Mouse (Mus musculus) heart, postnatal 36 days (tissue): Measurements from ENCODE around the gene Usp34. TPM values are rescaled to one million over a fixed set of nuclear protein-coding genes. Genes with fewer than 3 reads are reported as not detected.
"Not testable (repeated sequence)": the region's sequence is repeated elsewhere in the genome, so short reads cannot be mapped to it uniquely, and the experiment has no call there.

ENCODE experiments used
- DNase-seq, 2 experiments: peaks; one replicate each; pipeline ENCODE4 v3.0.0; 2021 to 2022
- intact Hi-C: fragments of 180-260 bp; cut with DNase I; formaldehyde crosslinking; loops from one replicate; pipeline ENCODE4 v1.15.1; 2025
- total RNA-seq, 2 experiments: library from RNA; stranded (reverse); gene quantifications; 2 replicates each; pipeline ENCODE4 v1.2.3; 2021

Usp34 gene
- total RNA-seq = 10 to 100 TPM; 37.1 to 40.4 TPM

GRCm38 (mm10) chr11:23306764-23307565 is at the start of gene Usp34:
Gene Usp34, plus strand, starts transcription at chr11:23306895.
- intact Hi-C loops = loop anchor here (1.0 to 10.0 kb wide), 3 partner anchors 50 to 452 kb away; partner anchors contain the start of gene Ahsa2
- peak in 1 of 2 experiments; percentile 66 for DNase-seq

DNA sequence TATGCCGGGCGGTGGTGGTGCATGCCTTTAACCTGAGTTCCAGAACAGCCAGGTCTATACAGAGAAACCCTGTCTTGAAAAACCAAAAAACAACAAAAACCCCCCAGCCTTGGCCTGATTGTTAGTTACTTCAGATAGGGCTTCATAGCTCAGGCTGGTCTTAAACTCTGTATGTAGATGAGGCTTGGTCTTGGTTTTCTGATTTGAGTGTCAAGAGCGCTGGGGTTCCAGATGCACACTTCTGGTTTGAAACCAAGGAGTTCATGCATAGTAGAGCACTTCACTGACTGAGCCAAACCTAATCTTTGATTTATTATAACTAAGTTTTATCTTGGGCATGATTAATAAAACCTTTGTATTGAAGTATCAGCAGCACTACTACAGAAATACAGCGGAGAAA is 47.6 kb upstream of the Usp34 start:
- intact Hi-C loops = loop anchor here (5.0 kb wide), 3 partner anchors 47 to 972 kb away; partner anchors contain the start of gene Tmem17
- DNase-seq = no peak

DNA sequence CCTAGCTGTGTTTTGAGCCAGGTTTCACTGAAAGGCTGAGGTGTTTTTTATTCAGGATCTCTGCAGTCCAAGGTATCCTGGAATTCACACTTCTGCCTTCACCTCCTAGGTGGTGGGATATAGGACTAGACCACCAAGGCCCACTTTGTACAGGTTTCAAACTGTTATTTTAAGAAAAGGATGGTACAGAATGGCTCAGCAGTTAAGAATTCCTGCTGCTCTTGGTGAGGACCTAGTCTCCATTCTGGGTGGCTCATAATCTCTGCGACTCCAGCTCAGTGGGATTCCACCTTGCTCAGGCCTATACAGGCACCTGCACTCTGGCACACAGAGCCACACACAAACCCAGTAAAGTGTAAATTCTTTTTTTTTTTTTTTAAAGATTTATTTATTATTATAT is 47.2 kb upstream of the Usp34 start:
- intact Hi-C loops = loop anchor here (5.0 kb wide), 3 partner anchors 47 to 972 kb away; partner anchors contain the start of gene Tmem17
- no peak for DNase-seq

GRCm38 (mm10) chr11:23260186-23260585 is 46.5 kb upstream of the Usp34 start:
- DNase-seq = no peak
- intact Hi-C loops = no loop called here

- intact Hi-C loops = no loop called here
- DNase-seq = no peak
These were observed 45.2 kb upstream of the Usp34 start for GRCm38 (mm10) chr11:23261490-23261889.

DNA sequence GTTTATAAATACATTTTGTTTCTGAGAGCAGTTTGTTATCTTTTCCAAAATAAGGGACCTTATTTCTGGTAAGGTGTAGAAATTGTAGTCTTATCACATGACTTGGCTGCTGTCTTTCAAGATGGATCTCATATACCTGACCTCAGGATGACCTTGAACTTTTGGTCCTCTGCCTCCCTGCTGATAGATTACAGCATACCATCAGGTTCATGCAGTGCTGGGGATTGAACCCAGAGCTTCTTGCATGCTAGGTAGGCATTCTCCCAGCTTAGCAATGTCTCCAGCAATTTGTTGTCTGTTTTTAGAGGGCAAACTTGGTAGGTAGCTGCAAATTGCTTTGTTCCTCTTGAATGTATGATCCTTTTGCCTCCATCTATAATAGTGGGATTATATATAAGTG is 41.7 kb upstream of the Usp34 start:
- no peak for DNase-seq
- intact Hi-C loops = no loop called here

DNA sequence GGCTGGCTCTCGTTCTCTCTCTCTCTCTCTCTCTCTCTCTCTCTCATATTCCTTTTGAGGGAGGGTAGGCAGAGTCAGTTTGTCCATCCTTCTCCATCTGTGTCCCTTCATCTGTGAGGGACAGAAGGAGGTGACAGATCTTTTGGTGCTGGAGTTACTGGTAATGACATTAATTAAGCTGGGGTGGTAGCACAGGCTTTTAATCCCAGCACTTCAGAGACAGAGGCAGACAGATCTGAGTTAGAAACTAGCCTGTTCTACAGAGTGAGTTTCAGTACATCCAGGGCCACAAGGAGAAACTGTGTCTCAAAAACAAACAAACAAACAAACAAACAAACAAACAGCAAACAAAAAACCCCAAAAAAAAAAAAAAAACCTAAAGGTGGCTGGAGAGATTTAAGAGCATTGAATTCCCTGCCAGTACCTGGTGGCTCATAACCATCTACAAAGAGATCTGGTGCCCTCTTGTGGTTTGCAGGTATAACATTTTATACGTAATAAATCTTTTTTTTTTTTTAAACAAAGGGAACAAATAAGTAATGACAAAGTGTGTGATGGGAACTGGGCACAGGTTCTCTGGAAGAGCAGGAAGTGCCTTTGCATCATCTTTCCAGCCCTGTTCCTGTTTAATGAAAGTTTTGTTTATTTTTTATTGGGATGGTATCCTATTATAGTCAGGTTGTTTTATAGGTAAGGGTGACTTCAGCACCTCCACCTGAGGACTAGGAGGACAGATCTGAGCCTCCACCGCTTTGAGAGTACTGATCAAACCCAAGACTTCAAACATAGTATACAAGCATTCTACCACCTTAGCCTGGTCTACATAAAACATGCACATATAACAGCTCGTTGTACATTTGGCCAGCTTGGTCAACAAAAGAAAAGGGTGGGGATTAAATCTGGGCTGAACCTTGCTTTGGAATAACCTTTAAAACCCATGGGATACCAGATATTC is 34.6 kb upstream of the Usp34 start:
- peak; percentile 17 to 28 for DNase-seq
- intact Hi-C loops = loop anchor here (1.0 to 5.0 kb wide), 4 partner anchors 123 to 640 kb away; partner anchors contain the start of gene Fam161a

DNA sequence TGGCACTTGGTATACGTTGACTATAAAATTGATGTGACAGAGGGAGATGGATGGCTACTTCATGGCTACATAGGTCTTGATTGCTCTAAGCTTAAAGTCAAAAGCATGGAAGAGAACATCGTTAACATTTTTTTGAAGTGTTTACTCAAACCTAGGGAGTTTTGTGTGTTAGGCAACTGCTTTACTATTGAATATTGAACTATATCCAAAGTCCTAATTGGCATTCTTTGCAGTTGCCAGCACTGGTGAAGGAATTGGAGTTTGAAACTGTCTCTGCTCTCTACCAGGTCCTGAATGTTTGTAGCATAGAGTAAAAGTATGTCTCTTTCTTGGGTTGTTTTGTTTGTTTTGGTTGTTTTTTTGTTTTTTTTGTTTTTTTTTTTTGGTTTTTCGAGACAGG is 30.9 kb upstream of the Usp34 start:
- no peak for DNase-seq
- intact Hi-C loops = no loop called here

- DNase-seq = no peak
- intact Hi-C loops = no loop called here
These were observed 22.2 kb upstream of the Usp34 start for GRCm38 (mm10) chr11:23284469-23284868.

GRCm38 (mm10) chr11:23288866-23289265 is 17.8 kb upstream of the Usp34 start:
- intact Hi-C loops, DNase-seq: not testable (repeated sequence)

- no peak for DNase-seq
- intact Hi-C loops = no loop called here
These were observed 9.3 kb upstream of the Usp34 start for GRCm38 (mm10) chr11:23297379-23297778.

DNA sequence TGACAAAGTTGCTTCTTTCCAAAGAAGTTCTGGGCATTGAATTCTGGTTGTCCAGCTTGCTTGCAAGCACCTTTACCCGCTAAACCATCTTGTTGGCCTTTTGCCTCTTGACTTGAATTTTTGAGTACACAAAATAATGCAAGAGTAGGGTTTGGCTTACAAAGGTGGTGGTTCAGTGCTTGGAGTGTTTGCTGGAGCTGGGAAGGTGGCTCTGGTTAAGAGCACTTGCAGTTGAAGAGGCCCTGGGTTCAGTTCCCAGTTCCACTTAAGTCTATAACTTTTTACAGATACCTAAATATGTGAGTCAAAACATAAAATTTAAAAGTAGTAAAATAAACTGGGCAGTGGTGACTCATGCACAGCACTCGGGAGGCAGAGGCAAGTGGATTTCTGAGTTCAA is 8.4 kb upstream of the Usp34 start:
- DNase-seq = no peak
- intact Hi-C loops = no loop called here

- intact Hi-C loops = loop anchor here (10.0 kb wide), 1 partner anchor 445 kb away; no protein-coding TSS in a partner anchor
- no peak for DNase-seq
These were observed 6.8 kb upstream of the Usp34 start for GRCm38 (mm10) chr11:23299910-23300309.

DNA sequence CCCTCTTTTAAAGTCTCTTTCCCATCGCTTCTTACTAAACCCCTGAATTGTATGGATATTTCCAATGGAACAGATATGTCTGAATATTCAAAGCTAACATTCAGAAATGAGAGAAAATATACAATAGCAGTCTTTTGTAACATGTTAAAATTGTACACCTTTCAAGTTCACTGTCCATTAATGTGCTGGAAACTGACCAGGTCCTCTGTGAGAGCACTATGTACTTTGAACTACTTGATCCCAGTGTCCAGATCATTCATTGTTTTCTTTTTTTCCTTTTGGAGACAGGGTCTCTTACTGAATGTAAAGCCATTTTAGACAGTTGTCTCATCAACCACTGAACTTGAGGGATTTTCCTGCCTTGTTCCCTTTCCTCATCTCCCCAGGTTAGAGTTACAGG is 3.6 kb upstream of the Usp34 start:
- intact Hi-C loops = loop anchor here (10.0 kb wide), 1 partner anchor 448 kb away; no protein-coding TSS in a partner anchor
- DNase-seq = no peak

DNA sequence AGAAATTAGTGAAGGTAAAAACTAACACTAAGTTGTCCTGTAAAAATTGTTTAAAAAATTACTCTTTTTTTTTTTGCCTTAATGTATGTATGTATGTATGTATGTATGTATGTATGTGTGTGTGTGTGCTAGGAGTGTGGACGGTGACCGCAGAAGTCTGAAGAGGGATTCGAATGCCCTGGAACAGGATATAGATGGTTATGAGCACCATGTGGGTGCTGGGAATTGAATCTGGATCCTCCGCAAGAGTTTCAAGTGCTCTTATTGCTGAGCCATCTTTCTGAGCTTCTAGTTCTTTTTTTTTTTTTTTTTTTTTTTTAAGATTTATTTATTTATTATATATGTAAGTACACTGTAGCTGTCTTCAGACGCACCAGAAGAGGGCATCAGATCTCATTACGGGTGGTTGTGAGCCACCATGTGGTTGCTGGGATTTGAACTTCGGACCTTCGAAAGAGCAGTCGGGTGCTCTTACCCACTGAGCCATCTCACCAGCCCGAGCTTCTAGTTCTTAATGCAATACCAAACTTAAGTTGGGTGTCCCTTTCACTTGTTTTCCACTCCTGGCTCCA is 1.5 kb upstream of the Usp34 start:
- intact Hi-C loops = loop anchor here (5.0 to 10.0 kb wide), 2 partner anchors 192 to 450 kb away; partner anchors contain the start of gene Ahsa2
- not testable (repeated sequence) for DNase-seq

GRCm38 (mm10) chr11:23305673-23306608 is 754 bp upstream of the Usp34 start:
- DNase-seq = peak; percentile 92 to 95
- intact Hi-C loops = loop anchor here (1.0 to 10.0 kb wide), 3 partner anchors 49 to 451 kb away; partner anchors contain the start of gene Ahsa2

- no peak for DNase-seq
- intact Hi-C loops = loop anchor here (5.0 to 10.0 kb wide), 2 partner anchors 190 to 453 kb away; partner anchors contain the start of gene Ahsa2
These were observed 848 bp downstream of the Usp34 start for GRCm38 (mm10) chr11:23307566-23307920.

DNA sequence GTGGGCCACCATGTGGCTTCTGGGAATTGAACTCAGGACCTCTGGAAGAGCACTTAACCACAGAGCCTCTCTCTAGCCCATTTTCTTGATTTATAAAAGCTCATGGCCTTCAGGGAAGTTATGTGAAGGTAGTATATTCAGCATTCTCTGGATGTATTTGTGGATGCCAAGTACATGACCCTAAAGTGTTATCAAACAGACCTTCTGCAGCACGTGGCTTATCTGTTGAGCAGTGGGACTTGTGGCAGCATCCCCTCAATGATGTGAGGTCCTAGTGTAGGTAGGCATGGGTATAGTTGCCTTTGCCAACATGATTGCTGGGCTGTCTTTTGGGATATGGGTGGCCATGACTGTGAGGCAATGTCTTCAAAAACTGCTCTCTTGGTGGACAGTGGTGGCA is 6.8 kb downstream of the Usp34 start:
- DNase-seq = no peak
- intact Hi-C loops = no loop called here

- DNase-seq = no peak
- intact Hi-C loops = no loop called here
These were observed 22.7 kb downstream of the Usp34 start for GRCm38 (mm10) chr11:23329413-23329812.
